Mouse (Mus musculus) embryonic facial prominence, embryonic 11.5 days (tissue): ENCODE measurements around the gene Ddr2. TPM values are rescaled to one million over a fixed set of nuclear protein-coding genes. Genes with fewer than 3 reads are reported as not detected.

Source experiments
- ATAC-seq: fragments of 200-750 bp; cut with Nextera tagmentation; replicated peaks from 2 replicates; pipeline ENCODE4 v1.8.0; 2017; ENCODE audit warnings: low read depth; ENCODE audit not compliant: insufficient number of reproducible peaks, low FRiP score, low TSS enrichment
- DNase-seq: peaks from one replicate; pipeline ENCODE4 v3.0.0-alpha.2; 2015; ENCODE audit warnings: low spot score
- H3K27ac ChIP-seq: fragments of 300-500 bp; sonication (generic); replicated peaks from 2 replicates; pipeline ENCODE4 v1.5.1; 2014; ENCODE audit warnings: mild to moderate bottlenecking, low read depth, low read length, control low read depth
- H3K27me3 ChIP-seq: fragments of 300-500 bp; sonication (generic); 2 replicates; pipeline ENCODE4 v1.6.1; 2014; ENCODE audit warnings: mild to moderate bottlenecking, low read length, moderate library complexity, mixed read lengths; ENCODE audit not compliant: control insufficient read depth, insufficient read depth
- H3K36me3 ChIP-seq: fragments of 300-500 bp; sonication (generic); replicated peaks from 2 replicates; pipeline ENCODE4 v1.6.1; 2014; ENCODE audit warnings: low read depth, mild to moderate bottlenecking, low read length, moderate library complexity, mixed read lengths; ENCODE audit not compliant: control insufficient read depth, insufficient read depth
- H3K4me1 ChIP-seq: fragments of 300-500 bp; sonication (generic); 2 replicates; pipeline ENCODE4 v1.6.1; 2014; ENCODE audit warnings: low read length, mixed read lengths; ENCODE audit not compliant: control insufficient read depth, insufficient read depth
- H3K4me2 ChIP-seq: fragments of 300-500 bp; sonication (generic); 2 replicates; pipeline ENCODE4 v1.6.1; 2014; ENCODE audit warnings: low read depth, mild to moderate bottlenecking, control low read depth, low read length, moderate library complexity
- H3K4me3 ChIP-seq: fragments of 300-500 bp; sonication (generic); 2 replicates; pipeline ENCODE4 v1.5.1; 2014; ENCODE audit warnings: low read depth, low read length, control low read depth
- H3K9ac ChIP-seq: fragments of 300-500 bp; sonication (generic); replicated peaks from 2 replicates; pipeline ENCODE4 v1.6.1; 2014; ENCODE audit warnings: mild to moderate bottlenecking, control low read depth, low read length
- H3K9me3 ChIP-seq: fragments of 300-500 bp; sonication (generic); replicated peaks from 2 replicates; pipeline ENCODE4 v1.6.1; 2016; ENCODE audit warnings: mild to moderate bottlenecking, low read length, inconsistent platforms, mixed read lengths; ENCODE audit not compliant: control insufficient read depth
- WGBS: fragments of 180-500 bp; shearing (Covaris S2); extraction: QIAGEN DNeasy Blood & Tissue Kit; methylation state at CpG from one replicate; pipeline ENCODE4 v1.1.7; 2014; 5-methylcytosine and 5-hydroxymethylcytosine counted together
- polyA plus RNA-seq: library from polyadenylated mRNA; unstranded; fragments of >200 nt; fragmentation: Nextera tagmentation; extraction: Ambion mirVana; gene quantifications from 2 replicates; pipeline ENCODE4 v1.2.1, GENCODE M21; 2014

The Ddr2 gene
- polyA plus RNA-seq, 1 experiment from 2014 or later = 87.5 TPM

DNA sequence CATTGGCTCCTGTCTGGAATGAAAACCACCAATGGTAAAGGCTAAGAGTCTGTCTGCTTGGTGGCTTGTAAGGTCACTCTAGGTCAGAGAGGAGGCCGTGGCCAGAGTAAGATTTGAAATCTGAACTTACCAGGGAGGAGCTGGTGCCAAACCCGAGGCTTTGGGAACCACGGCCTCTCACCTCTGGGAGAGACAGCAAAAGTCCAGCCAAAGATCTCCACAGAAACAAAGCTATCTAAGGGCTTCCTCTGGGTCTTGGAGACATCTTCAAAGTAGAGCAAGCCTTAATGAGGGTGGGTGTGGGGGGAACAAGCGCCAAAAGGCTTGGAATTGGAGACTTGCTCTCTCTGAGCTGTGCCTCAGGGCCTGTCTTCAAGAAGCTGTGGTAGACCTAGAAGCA, 62.1 kb downstream of the Ddr2 start:
- H3K4me1 ChIP-seq = no peaks in the 10 kb centered on the region
- H3K27ac ChIP-seq = no peak overlapping the region
- no peaks in the 10 kb centered on the region for H3K27me3 ChIP-seq
- no peaks in the 10 kb centered on the region for H3K9me3 ChIP-seq
- no peaks in the 10 kb centered on the region for H3K36me3 ChIP-seq
- DNase-seq (no peak), ATAC-seq (no peak)
- WGBS = 79% methylated on average over 4 of the region's 4 CpGs
- no peak overlapping the region for H3K9ac ChIP-seq
- no peak overlapping the region for H3K4me2 ChIP-seq
- H3K4me3 ChIP-seq = no peak overlapping the region

DNA sequence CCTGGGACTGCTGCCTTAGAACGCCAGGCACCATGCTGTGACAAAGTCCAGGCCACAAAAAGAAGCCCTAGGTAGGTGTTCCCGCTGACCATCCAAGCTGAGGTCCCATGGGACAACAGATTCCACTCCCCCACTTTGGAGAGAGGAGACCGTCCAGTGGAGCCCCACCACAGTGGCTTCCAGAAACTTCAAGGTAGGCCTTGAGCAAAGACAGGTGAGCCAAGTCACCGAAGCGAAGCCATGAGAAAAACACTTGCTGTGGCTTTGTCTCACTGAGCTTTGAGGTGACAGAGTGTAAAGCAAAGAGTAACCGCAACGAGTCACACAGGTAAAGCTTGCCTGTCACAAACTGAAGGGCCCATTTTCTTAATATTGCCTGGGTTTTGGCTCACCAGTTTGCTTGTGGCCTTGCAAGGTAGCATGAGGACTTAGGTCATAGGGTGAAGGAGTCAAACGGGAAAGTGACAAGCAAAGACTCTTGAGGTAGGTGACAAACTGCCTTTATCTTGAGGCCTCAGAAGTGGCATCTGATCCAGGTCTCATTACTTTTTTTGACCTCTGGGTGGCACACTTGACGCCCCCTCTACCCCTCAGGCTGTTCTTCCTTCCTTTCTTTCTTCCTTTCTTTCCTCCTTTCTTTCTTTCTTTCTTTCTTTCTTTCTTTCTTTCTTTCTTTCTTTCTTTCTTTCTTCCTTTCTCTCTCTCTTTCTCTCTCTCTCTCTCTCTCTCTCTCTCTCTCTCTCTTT, 65.7 kb downstream of the Ddr2 start:
- Histone ChIP-seq H3K36me3 (no peaks in the 10 kb centered on the region), H3K9me3 (no peaks in the 10 kb centered on the region), H3K27ac (no peak overlapping the region), H3K4me1 (no peaks in the 10 kb centered on the region), H3K4me3 (no peak overlapping the region), H3K9ac (no peak overlapping the region), H3K4me2 (no peak overlapping the region), H3K27me3 (no peaks in the 10 kb centered on the region)
- 75% methylated on average over 9 of the region's 9 CpGs for WGBS
- ATAC-seq = no peak
- no peak for DNase-seq

DNA sequence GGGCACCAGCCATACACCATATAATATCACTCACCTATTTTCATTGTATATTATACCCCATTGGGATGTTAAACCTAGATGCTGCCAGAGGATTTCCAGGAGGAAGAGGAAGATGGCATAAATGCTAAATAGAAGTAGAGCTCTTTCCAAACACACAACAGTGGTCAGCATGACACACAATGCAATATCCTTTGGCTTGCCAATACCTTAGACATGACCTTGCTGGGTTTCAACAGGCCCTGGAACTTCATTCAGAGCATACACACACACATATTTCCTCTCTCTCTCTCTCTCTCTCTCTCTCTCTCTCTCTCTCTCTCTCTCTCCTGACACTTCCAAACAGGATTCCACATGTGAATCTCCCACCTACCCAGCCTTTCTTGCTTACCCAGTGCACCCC, 66.8 kb downstream of the Ddr2 start:
- Histone ChIP-seq H3K4me1 (no peaks in the 10 kb centered on the region), H3K36me3 (no peaks in the 10 kb centered on the region), H3K4me2 (no peak overlapping the region), H3K4me3 (no peak overlapping the region), H3K27me3 (no peaks in the 10 kb centered on the region), H3K9me3 (no peaks in the 10 kb centered on the region), H3K27ac (no peak overlapping the region), H3K9ac (no peak overlapping the region)
- ATAC-seq = no peak
- no peak for DNase-seq

DNA sequence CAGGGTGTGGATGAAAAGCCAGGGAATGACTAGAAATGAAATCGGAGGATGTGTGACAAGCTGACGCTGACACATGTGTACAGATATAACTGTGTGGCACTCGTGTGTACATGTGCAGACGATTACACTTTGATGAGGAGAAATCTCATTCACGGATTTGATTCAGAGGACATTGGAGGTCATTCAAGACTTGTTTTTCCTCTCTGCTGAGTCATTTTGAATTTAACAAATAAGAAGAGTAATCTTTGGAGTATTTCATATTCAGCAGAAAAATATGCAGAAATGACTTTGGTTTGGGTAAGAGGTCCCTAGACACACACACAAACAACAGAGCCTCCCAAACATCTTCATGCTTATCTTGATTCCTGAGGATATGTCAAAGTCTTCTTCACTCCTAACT, 67.6 kb downstream of the Ddr2 start:
- ATAC-seq (no peak), DNase-seq (no peak)
- 91% methylated on average over 5 of the region's 5 CpGs for WGBS

DNA sequence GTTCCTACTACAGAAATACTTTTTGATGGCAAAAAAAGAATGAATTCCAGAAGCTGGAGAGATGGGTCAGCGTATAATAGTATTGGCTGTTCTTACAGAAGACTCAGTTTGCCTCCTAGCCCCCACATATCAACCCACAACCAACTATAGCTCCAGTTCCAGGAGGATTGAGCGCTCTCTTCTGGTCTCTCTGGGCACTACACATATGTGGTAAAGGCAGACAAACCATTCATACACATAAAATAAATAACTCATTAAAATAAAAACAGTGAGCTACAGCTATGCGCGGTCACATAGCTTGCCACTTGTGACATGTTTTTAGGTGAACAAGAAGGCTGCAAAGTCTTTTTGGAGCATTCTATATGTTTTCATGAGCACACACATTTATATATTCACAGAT, 71.2 kb downstream of the Ddr2 start:
- no peak overlapping the region for H3K4me2 ChIP-seq
- 75% methylated on average over 4 of the region's 4 CpGs for WGBS
- H3K4me1 ChIP-seq = no peaks in the 10 kb centered on the region
- ATAC-seq = no peak
- no peak overlapping the region for H3K27ac ChIP-seq
- no peaks in the 10 kb centered on the region for H3K9me3 ChIP-seq
- H3K4me3 ChIP-seq = no peak overlapping the region
- no peaks in the 10 kb centered on the region for H3K36me3 ChIP-seq
- H3K9ac ChIP-seq = no peak overlapping the region
- H3K27me3 ChIP-seq = no peaks in the 10 kb centered on the region
- no peak for DNase-seq

More for the DNA sequence above, 67.6 kb downstream of the Ddr2 start:
- Histone ChIP-seq H3K9ac (no peak overlapping the region), H3K27ac (no peak overlapping the region), H3K4me1 (no peaks in the 10 kb centered on the region), H3K36me3 (no peaks in the 10 kb centered on the region), H3K27me3 (no peaks in the 10 kb centered on the region), H3K9me3 (no peaks in the 10 kb centered on the region), H3K4me2 (no peak overlapping the region), H3K4me3 (no peak overlapping the region)

DNA sequence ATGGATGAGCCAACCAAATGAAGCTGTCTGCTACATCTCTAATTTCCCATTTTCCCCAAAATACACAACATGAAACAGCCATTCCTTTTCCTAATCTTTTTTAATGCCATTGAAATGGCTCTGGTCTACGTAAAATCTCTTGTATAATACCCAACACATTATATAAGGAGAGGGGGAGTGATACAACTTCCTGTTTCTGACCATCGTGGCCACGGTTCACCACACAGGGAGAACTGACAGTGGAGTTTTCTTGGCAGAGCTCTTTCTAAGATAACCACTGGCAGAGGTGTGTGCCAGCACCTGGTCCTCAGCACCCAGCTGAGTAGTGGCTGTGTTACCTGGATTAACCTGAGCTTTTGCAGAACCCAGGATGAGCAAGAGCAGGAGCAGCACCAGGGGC, 75.0 kb downstream of the Ddr2 start:
- ATAC-seq = no peak
- H3K4me2 ChIP-seq = no peak overlapping the region

DNA sequence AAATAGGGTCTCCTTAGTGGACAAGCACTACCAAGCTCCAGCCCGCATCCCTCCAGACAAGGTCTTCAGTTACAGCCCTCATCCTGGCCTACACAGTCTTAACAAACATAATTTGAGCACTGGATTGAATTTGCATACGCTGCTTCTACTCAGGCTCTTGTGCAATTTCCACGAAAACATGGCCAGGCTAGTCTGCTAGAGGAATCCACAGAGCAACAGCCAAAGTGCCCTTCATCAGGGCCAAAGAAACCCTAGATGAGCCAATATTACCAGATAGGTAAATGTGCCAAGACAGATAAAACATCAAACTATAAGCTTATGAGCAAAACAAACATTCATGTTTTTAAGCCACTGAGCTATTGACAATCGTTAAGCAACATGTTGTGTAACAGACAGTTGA, 75.6 kb downstream of the Ddr2 start:
- no peaks in the 10 kb centered on the region for H3K9me3 ChIP-seq
- H3K4me2 ChIP-seq = no peak overlapping the region
- no peak for DNase-seq
- H3K36me3 ChIP-seq = no peaks in the 10 kb centered on the region
- H3K4me1 ChIP-seq = no peaks in the 10 kb centered on the region
- H3K4me3 ChIP-seq = no peak overlapping the region
- WGBS = 95% methylated on average over 4 of the region's 4 CpGs
- ATAC-seq = no peak
- H3K27ac ChIP-seq = no peak overlapping the region
- H3K9ac ChIP-seq = no peak overlapping the region
- no peaks in the 10 kb centered on the region for H3K27me3 ChIP-seq

More for the DNA sequence above, 75.0 kb downstream of the Ddr2 start:
- no peaks in the 10 kb centered on the region for H3K36me3 ChIP-seq
- no peaks in the 10 kb centered on the region for H3K9me3 ChIP-seq
- H3K4me3 ChIP-seq = no peak overlapping the region
- 79% methylated on average over 3 of the region's 3 CpGs for WGBS
- no peak overlapping the region for H3K9ac ChIP-seq
- no peaks in the 10 kb centered on the region for H3K4me1 ChIP-seq
- DNase-seq = no peak
- H3K27ac ChIP-seq = no peak overlapping the region
- no peaks in the 10 kb centered on the region for H3K27me3 ChIP-seq

DNA sequence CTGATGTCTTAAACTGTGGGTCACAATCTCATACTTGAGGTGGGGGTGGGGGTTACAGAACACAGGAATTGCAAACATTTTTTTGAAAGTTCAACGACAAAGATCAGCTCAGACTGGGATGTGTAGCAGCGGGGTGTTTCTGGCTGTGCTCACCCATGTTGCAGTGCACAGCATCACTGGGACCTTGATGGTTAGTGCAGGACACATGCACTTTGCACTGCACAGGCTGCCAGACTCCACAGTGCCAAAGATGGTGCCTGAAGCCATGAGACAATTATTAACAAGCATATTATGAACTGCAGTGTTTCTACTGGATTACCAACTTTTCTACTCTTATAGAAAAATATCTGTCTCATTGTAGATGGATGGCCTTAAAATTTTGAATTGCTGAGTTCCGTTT, 78.9 kb downstream of the Ddr2 start:
- WGBS = 92% methylated on average over 3 of the region's 3 CpGs
- Histone ChIP-seq H3K9ac (no peak overlapping the region), H3K27me3 (no peaks in the 10 kb centered on the region), H3K36me3 (0 out of 2 replicates have a peak, but pooled peaks cover 4% of the 10 kb centered on the region), H3K9me3 (no peaks in the 10 kb centered on the region), H3K4me2 (no peak overlapping the region), H3K27ac (no peak overlapping the region), H3K4me1 (no peaks in the 10 kb centered on the region), H3K4me3 (no peak overlapping the region)
- ATAC-seq (no peak), DNase-seq (no peak)
